Mouse (Mus musculus) embryonic fibroblast, embryonic 13.5 days (primary cell): Measurements from ENCODE around the gene Mrpl48. TPM values are rescaled to one million over a fixed set of nuclear protein-coding genes. Genes with fewer than 3 reads are reported as not detected.

Experiments
- H3K27ac ChIP-seq: 2 replicates; pipeline ENCODE4 v1.5.1; 2012; ENCODE audit warnings: low read length, control low read depth, inconsistent platforms; ENCODE audit not compliant: insufficient read depth
- H3K4me1 ChIP-seq: 2 replicates; pipeline ENCODE4 v1.6.1; 2011; ENCODE audit warnings: low read length; ENCODE audit not compliant: control insufficient read depth, insufficient read depth
- H3K4me3 ChIP-seq: 2 replicates; pipeline ENCODE4 v1.5.1; 2011; ENCODE audit warnings: mild to moderate bottlenecking, control low read depth, low read length; ENCODE audit not compliant: insufficient read depth
- CTCF ChIP-seq: IDR thresholded peaks from 2 replicates; pipeline ENCODE4 v1.5.1; 2011; ENCODE audit warnings: mild to moderate bottlenecking, control low read depth, low read length, moderate library complexity, borderline replicate concordance; ENCODE audit not compliant: insufficient read depth
- POLR2A ChIP-seq: IDR thresholded peaks from 2 replicates; pipeline ENCODE4 v1.6.1; 2011; ENCODE audit warnings: low read depth, mild to moderate bottlenecking, control low read depth, low read length, moderate library complexity
- polyA plus RNA-seq: library from polyadenylated mRNA; stranded (reverse); fragments of >200 nt; gene quantifications from 2 replicates; pipeline ENCODE4 v1.2.4, GENCODE M21; 2011; ENCODE audit warnings: low read depth; ENCODE audit not compliant: missing spikeins, insufficient read length

The Mrpl48 gene
- polyA plus RNA-seq, 1 experiment = 40.9 TPM

- H3K4me3 ChIP-seq = no peak overlapping the region
Measured at GRCm38 (mm10) chr7:100497982-100498381, 110.1 kb downstream of the Mrpl48 start.

GRCm38 (mm10) chr7:100497402-100497801 is 110.7 kb downstream of the Mrpl48 start:
- no peak overlapping the region for H3K27ac ChIP-seq
- no peak overlapping the region for H3K4me3 ChIP-seq
- H3K4me1 ChIP-seq = peaks cover 4% of the 10 kb centered on the region; the same call in 1 of the 2 replicates
- TF ChIP-seq POLR2A (no peak), CTCF (no peak)

More at GRCm38 (mm10) chr7:100497982-100498381, 110.1 kb downstream of the Mrpl48 start:
- TF ChIP-seq POLR2A (no peak), CTCF (no peak)
- peaks cover 4% of the 10 kb centered on the region; the same call in 1 of the 2 replicates for H3K4me1 ChIP-seq
- H3K27ac ChIP-seq = no peak overlapping the region

GRCm38 (mm10) chr7:100496791-100497190 is 111.3 kb downstream of the Mrpl48 start:
- no peak for TF ChIP-seq POLR2A
- TF ChIP-seq CTCF = no peak
- Histone ChIP-seq H3K4me1 (peaks cover 4% of the 10 kb centered on the region; the same call in 1 of the 2 replicates), H3K27ac (no peak overlapping the region), H3K4me3 (no peak overlapping the region)

- TF ChIP-seq POLR2A (no peak), CTCF (no peak)
- Histone ChIP-seq H3K4me1 (peaks cover 4% of the 10 kb centered on the region; the same call in 1 of the 2 replicates), H3K4me3 (no peak overlapping the region), H3K27ac (no peak overlapping the region)
Measured at GRCm38 (mm10) chr7:100496371-100496770, 111.7 kb downstream of the Mrpl48 start.

Other genes with a start within 250 kb of the Mrpl48 start
- gene C2cd3, start 236.1 kb downstream of the Mrpl48 start, polyA plus RNA-seq = 16.2 and 24.4 TPM in 2 replicates
- gene Ppme1, start 236.0 kb downstream of the Mrpl48 start, polyA plus RNA-seq = 95.1 and 117 TPM in 2 replicates
- gene Ucp3, start 135.3 kb downstream of the Mrpl48 start, polyA plus RNA-seq = not detected in 2 replicates
- 11.4 and 20.1 TPM in 2 replicates for gene Ucp2, start 115.0 kb downstream of the Mrpl48 start, polyA plus RNA-seq
- not detected in 2 replicates for gene Dnajb13, start 93.3 kb downstream of the Mrpl48 start, polyA plus RNA-seq
- 8.6 and 12.5 TPM in 2 replicates for gene Coa4, start 71.2 kb downstream of the Mrpl48 start, polyA plus RNA-seq
- gene Rab6a, start 891 bp downstream of the Mrpl48 start, polyA plus RNA-seq = 149 and 163 TPM in 2 replicates
- gene Plekhb1, start 54.1 kb upstream of the Mrpl48 start, polyA plus RNA-seq = 0.53 and 0.63 TPM in 2 replicates
- gene Fam168a, start 98.3 kb upstream of the Mrpl48 start, polyA plus RNA-seq = 53.6 and 58.0 TPM in 2 replicates